ENCODE assay signal across 8 mouse cellular contexts in the genomic region with DNA sequence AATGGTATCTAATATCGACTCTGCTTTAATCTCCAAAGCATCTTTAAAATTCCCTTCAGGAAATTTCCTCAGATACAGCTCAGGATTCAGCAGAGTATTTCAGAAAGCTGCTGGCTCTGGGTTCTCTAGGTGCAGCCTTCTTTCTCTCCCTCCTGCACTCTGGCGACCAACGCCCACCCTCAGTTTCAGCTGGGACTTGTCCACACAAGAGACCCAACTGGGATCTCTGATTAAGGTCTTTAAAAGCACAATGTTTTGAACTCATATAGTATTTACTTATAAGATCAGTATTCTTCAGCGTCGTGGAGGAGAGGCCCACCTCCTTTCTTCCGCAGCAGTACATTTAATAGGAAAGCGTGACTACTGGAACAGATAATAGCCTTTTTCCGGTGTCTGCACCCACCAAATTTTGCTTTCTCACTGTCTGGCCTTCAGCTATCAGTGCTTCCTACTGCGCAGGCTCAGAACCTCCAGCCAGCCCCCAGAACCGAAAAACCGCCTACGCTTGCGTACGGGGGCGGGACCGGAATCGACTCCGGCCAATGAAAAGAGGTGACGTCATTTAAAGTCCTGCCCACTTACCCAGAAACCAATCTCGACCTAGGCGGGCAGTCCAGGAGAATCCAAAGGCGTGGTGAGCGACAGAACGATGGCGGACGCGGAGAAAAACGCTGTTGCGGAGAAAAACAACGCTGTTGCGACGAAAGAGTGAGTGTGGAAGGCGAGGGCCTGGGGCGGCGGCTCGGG. TPM values are rescaled to one million over a fixed set of nuclear protein-coding genes. Genes with fewer than 3 reads are reported as not detected.
DNase-seq lines count a peak whose midpoint lies in the region; ATAC-seq and TF ChIP-seq lines count a peak whose summit lies in the region.

A gene (plus strand): TSS at position 576 of the 747 bp plus-strand sequence.

- peak within 1 kb of the TSS; percentile 70 for H3K9ac ChIP-seq in MEL (ENCODE audit: control insufficient read depth, low read depth, low read length, poor library complexity, severe bottlenecking)
- H3K9ac ChIP-seq in forebrain, postnatal 0 days, result peak within 1 kb of the TSS; percentile 82
- H3K9ac ChIP-seq in lung, embryonic 15.5 days, result peak within 1 kb of the TSS; percentile 80

- H3K9me3 ChIP-seq in MEL (replicated peaks; ENCODE audit: insufficient read depth, low read length), result no peaks in the 10 kb centered on the region
- no peaks in the 10 kb centered on the region for H3K9me3 ChIP-seq in forebrain, postnatal 0 days (ENCODE audit: low read length)
- H3K9me3 ChIP-seq in lung, embryonic 15.5 days, result no peaks in the 10 kb centered on the region

- H3K27ac ChIP-seq in MEL (ENCODE audit: control insufficient read depth, low read depth, low read length), result peak within 1 kb of the TSS; percentile 90
- H3K27ac ChIP-seq in cerebellum, adult 2 months (ENCODE audit: insufficient read depth, low read length), result peak within 1 kb of the TSS; percentile 52
- peak within 1 kb of the TSS; percentile 95 for H3K27ac ChIP-seq in forebrain, postnatal 0 days (ENCODE audit: low read depth, low read length)
- peak within 1 kb of the TSS; percentile 92 for H3K27ac ChIP-seq in lung, embryonic 15.5 days

- ATAC-seq in forebrain, postnatal 0 days, result peak; percentile 98
- ATAC-seq in lung, embryonic 15.5 days (ENCODE audit: borderline replicate concordance, extremely low read depth, low FRiP score, low TSS enrichment), result peak; percentile 99

- peak; percentile 98 for DNase-seq in MEL (ENCODE audit: low read depth, low spot score)
- DNase-seq in cerebellum, adult 2 months, result peak; percentile 94 to 97
- peak; percentile 99 for DNase-seq in forebrain, postnatal 0 days
- DNase-seq in heart, postnatal 4 days, result peak; percentile 97
- DNase-seq in layer of hippocampus, adult 8-10 months (ENCODE audit: low spot score in 2 of 2), result peak; percentile 97
- DNase-seq in ovary, adult 18-20 months (ENCODE audit: low spot score), result peak; percentile 94
- DNase-seq in thymus, postnatal 0 days (ENCODE audit: low spot score), result peak; percentile 97

- peak within 1 kb of the TSS; percentile 64 for H3K4me2 ChIP-seq in forebrain, postnatal 0 days (ENCODE audit: low read depth)
- H3K4me2 ChIP-seq in lung, embryonic 15.5 days, result peak within 1 kb of the TSS; percentile 63

- H3K4me1 ChIP-seq in MEL (ENCODE audit: control insufficient read depth in 1 of 2, insufficient read depth in 2 of 2, low read length in 2 of 2), result peaks cover 0 to 16% of the 10 kb centered on the region in 2 experiments; a peak in 2 of 4 replicates
- peaks cover 8% of the 10 kb centered on the region for H3K4me1 ChIP-seq in cerebellum, adult 2 months (ENCODE audit: control insufficient read depth, insufficient read depth, low read length)
- H3K4me1 ChIP-seq in forebrain, postnatal 0 days (ENCODE audit: insufficient read depth), result peaks cover 10% of the 10 kb centered on the region
- peaks cover 9% of the 10 kb centered on the region for H3K4me1 ChIP-seq in lung, embryonic 15.5 days

- H3K4me3 ChIP-seq in MEL (ENCODE audit: control insufficient read depth in 1 of 2, insufficient read depth in 1 of 2, low read depth in 2 of 2, low read length in 2 of 2), result peak within 1 kb of the TSS; percentile 64 to 76
- H3K4me3 ChIP-seq in cerebellum, adult 2 months (replicated peaks; ENCODE audit: insufficient read depth, low read depth, low read length), result peak within 1 kb of the TSS; percentile 78
- H3K4me3 ChIP-seq in forebrain, postnatal 0 days (ENCODE audit: low read depth, low read length), result peak within 1 kb of the TSS; percentile 62
- peak within 1 kb of the TSS; percentile 71 for H3K4me3 ChIP-seq in lung, embryonic 15.5 days

- no peak for TF ChIP-seq RAD21 in MEL (IDR thresholded peaks at IDR 0.05; ENCODE audit: low read depth, low read length)

- peak; percentile 61 to 91; a peak in 3 of 4 replicates for TF ChIP-seq POLR2A in MEL (IDR thresholded peaks at IDR 0.05; ENCODE audit: control insufficient read depth in 1 of 2, insufficient read depth in 1 of 2, low read depth in 1 of 2, low read length in 2 of 2, poor library complexity in 1 of 2)
- TF ChIP-seq POLR2A in cerebellum, adult 2 months (IDR thresholded peaks at IDR 0.05; ENCODE audit: borderline replicate concordance, insufficient read depth, low read length), result peak; percentile 81

- no peaks in the 10 kb centered on the region for H3K27me3 ChIP-seq in MEL (ENCODE audit: control insufficient read depth in 1 of 2, insufficient read depth in 2 of 2, low read length in 2 of 2)
- no peaks in the 10 kb centered on the region for H3K27me3 ChIP-seq in cerebellum, adult 2 months (ENCODE audit: control insufficient read depth, insufficient read depth, low read length)
- H3K27me3 ChIP-seq in forebrain, postnatal 0 days (ENCODE audit: insufficient read depth, low read length), result no peaks in the 10 kb centered on the region
- no peaks in the 10 kb centered on the region for H3K27me3 ChIP-seq in lung, embryonic 15.5 days

- TF ChIP-seq EP300 in MEL (IDR thresholded peaks at IDR 0.05; ENCODE audit: low read depth in 1 of 2, low read length in 2 of 2), result peak in 1 of 2 experiments; percentile 47; a peak in 1 of 4 replicates

- peaks cover 21% of the 10 kb centered on the region for H3K79me2 ChIP-seq in MEL (ENCODE audit: control insufficient read depth, insufficient read depth, low read length, poor library complexity)

- TF ChIP-seq CTCF in MEL (IDR thresholded peaks at IDR 0.05 in 2 of 3, conservative IDR thresholded peaks at IDR 0.05 in 1 of 3; ENCODE audit: control insufficient read depth in 1 of 3, insufficient read depth in 1 of 3, low read depth in 2 of 3, low read length in 3 of 3, poor library complexity in 1 of 3, severe bottlenecking in 1 of 3), result no peak
- TF ChIP-seq CTCF in cerebellum, adult 2 months (IDR thresholded peaks at IDR 0.05; ENCODE audit: borderline replicate concordance, insufficient read depth, low read depth, low read length), result no peak
- TF ChIP-seq CTCF in forebrain, postnatal 0 days (IDR thresholded peaks at IDR 0.05; ENCODE audit: low read depth), result no peak

- peaks cover 10 to 18% of the 10 kb centered on the region in 2 experiments for H3K36me3 ChIP-seq in MEL (ENCODE audit: control insufficient read depth in 1 of 2, insufficient read depth in 2 of 2, low read length in 2 of 2)
- peaks cover 23% of the 10 kb centered on the region for H3K36me3 ChIP-seq in forebrain, postnatal 0 days (ENCODE audit: insufficient read depth)
- H3K36me3 ChIP-seq in lung, embryonic 15.5 days, result peaks cover 27% of the 10 kb centered on the region

- 2% methylated on average over 36 of the region's 36 CpGs for WGBS in cerebellum, adult 2 months
- WGBS in forebrain, postnatal 0 days, result 2% methylated on average over 36 of the region's 36 CpGs
- 4% methylated on average over 36 of the region's 36 CpGs for WGBS in lung, embryonic 15.5 days

TF ChIP-seq in MEL, 35 proteins besides CTCF, POLR2A, EP300 and RAD21 (continues in another document):
- TF ChIP-seq E2F4 (IDR thresholded peaks at IDR 0.05; ENCODE audit: borderline replicate concordance, low read depth, low read length) (no peak), GABPA (IDR thresholded peaks at IDR 0.05; ENCODE audit: low read depth, low read length) (no peak), TBP (IDR thresholded peaks at IDR 0.05; ENCODE audit: low read depth, low read length) (peak; percentile 84), POLR2AphosphoS5 (IDR thresholded peaks at IDR 0.05; ENCODE audit: borderline replicate concordance, low read depth, low read length) (no peak), ZC3H11A (IDR thresholded peaks at IDR 0.05; ENCODE audit: low read depth, low read length) (no peak), ELF1 (IDR thresholded peaks at IDR 0.05; ENCODE audit: low read depth, low read length) (no peak; the same call in 1 of the 2 replicates), NELFE (IDR thresholded peaks at IDR 0.05; ENCODE audit: low read depth, low read length) (peak; percentile 83), ZNF384 (IDR thresholded peaks at IDR 0.05; ENCODE audit: low read depth, low read length) (no peak), TCF12 (IDR thresholded peaks at IDR 0.05; ENCODE audit: low read depth, low read length) (no peak; the same call in 1 of the 2 replicates), MAFK (IDR thresholded peaks at IDR 0.05; ENCODE audit: borderline replicate concordance, low read depth, low read length) (no peak), USF1 (IDR thresholded peaks at IDR 0.05; ENCODE audit: low read depth, low read length) (no peak; the same call in 1 of the 2 replicates), JUND (IDR thresholded peaks at IDR 0.05; ENCODE audit: low read depth, low read length) (peak; percentile 24; the same call in 1 of the 2 replicates), HCFC1 (IDR thresholded peaks at IDR 0.05; ENCODE audit: low read depth, low read length) (peak; percentile 76), NRF1 (IDR thresholded peaks at IDR 0.05; ENCODE audit: insufficient read depth, low read depth, low read length, poor library complexity, severe bottlenecking) (peak; percentile 83), SMC3 (IDR thresholded peaks at IDR 0.05; ENCODE audit: low read depth, low read length) (no peak), MYC (IDR thresholded peaks at IDR 0.05; ENCODE audit: low read depth, low read length) (peak; percentile 68; the same call in 1 of the 2 replicates), MAX (IDR thresholded peaks at IDR 0.05; ENCODE audit: low read length) (peak; percentile 85), MXI1 (IDR thresholded peaks at IDR 0.05; ENCODE audit: low read depth, low read length) (peak; percentile 73), SIN3A (IDR thresholded peaks at IDR 0.05; ENCODE audit: low read length) (peak; percentile 71; the same call in 1 of the 2 replicates), GATA1 (IDR thresholded peaks at IDR 0.05; ENCODE audit: low read depth, low read length) (peak; percentile 74), CHD2 (IDR thresholded peaks at IDR 0.05; ENCODE audit: low read length) (no peak), MYB (IDR thresholded peaks at IDR 0.05; ENCODE audit: low read depth, low read length) (no peak)

RNA-seq across cellular contexts. Expression of the gene that starts here (rescaled TPM):
- total RNA-seq in MEL (2012; rRNA removed), result 170 and 191 TPM in 2 replicates
- 100 to 1,000 TPM; 214 to 555 TPM for polyA plus RNA-seq in MEL (2012; ENCODE audit: insufficient read depth in 1 of 2, insufficient read length in 2 of 2, low read depth in 1 of 2, low replicate concordance in 2 of 2, missing spikeins in 1 of 2)
- polyA plus RNA-seq in cerebellum, adult 2 months (2012; rRNA removed), result 985 and 1,069 TPM in 2 replicates
- total RNA-seq in forebrain, postnatal 0 days (2014; rRNA removed), result 649 and 751 TPM in 2 replicates
- polyA plus RNA-seq in forebrain, postnatal 0 days (2015; fragmentation: Nextera tagmentation; extraction: Ambion mirVana), result 810 and 943 TPM in 2 replicates
- 100 to 1,000 TPM in 1 of 2 experiments, 10 to 100 TPM in 1; 92.7 to 103 TPM for total RNA-seq in heart, postnatal 4 days (2021)
- 100 to 1,000 TPM; 749 to 880 (median 801) TPM for total RNA-seq in layer of hippocampus, adult 8-10 months (2022)
- polyA plus RNA-seq in lung, embryonic 15.5 days (2015; fragmentation: Nextera tagmentation; extraction: Ambion mirVana), result 209 and 222 TPM in 2 replicates
- 176 and 177 TPM in 2 replicates for polyA plus RNA-seq in thymus, postnatal 0 days (2015; fragmentation: Nextera tagmentation; extraction: Ambion mirVana)

Comparison
In these comparisons a context has a peak if more than half of its experiments do, and no peak if none do; other contexts are left out.
1. Peak in every context shown above with its lines: DNase-seq, ATAC-seq, H3K4me3 ChIP-seq and H3K27ac ChIP-seq.